Comparison of ENCODE assay signal across 33 mouse cellular contexts in genomic region chr12:41047085-41047766, GRCm38 (mm10).
"Had no signal": no experiment of that assay in that cellular context is flagged by ENCODE, and none has a peak within 500 bp of the region (broad histone marks: within the 10 kb centered on the region; RNA-seq: fewer than 3 reads in every experiment).

No protein-coding gene starts in this region.

- DNase-seq: heart, adult 2 months; heart, postnatal 10 days; heart, postnatal 14 days; heart, postnatal 36 days; heart, postnatal 4 days; kidney, adult 11 months; kidney, adult 18-20 months; kidney, adult 2 months; kidney, adult 8-10 months; kidney, adult 9 months; kidney, postnatal 10 days; kidney, postnatal 14 days; kidney, postnatal 25 days; kidney, postnatal 36 days; kidney, postnatal 4 days; layer of hippocampus, adult 9-11 months; layer of hippocampus, postnatal 36 days had no signal

- H3K4me1 ChIP-seq: heart, embryonic 12.5 days; heart, embryonic 13.5 days; heart, embryonic 15.5 days; hindbrain, embryonic 10.5 days; hindbrain, embryonic 12.5 days; hindbrain, embryonic 13.5 days; hindbrain, embryonic 15.5 days; kidney, embryonic 15.5 days had no signal

- H3K9me3 ChIP-seq: heart, embryonic 12.5 days; heart, embryonic 13.5 days; heart, embryonic 15.5 days; hindbrain, embryonic 10.5 days; hindbrain, embryonic 12.5 days; hindbrain, embryonic 13.5 days; hindbrain, embryonic 15.5 days; kidney, embryonic 15.5 days had no signal

- H3K4me2 ChIP-seq: heart, embryonic 11.5 days; heart, embryonic 12.5 days; heart, embryonic 13.5 days; heart, embryonic 15.5 days; hindbrain, embryonic 12.5 days; hindbrain, embryonic 13.5 days; hindbrain, embryonic 14.5 days; hindbrain, embryonic 15.5 days; kidney, embryonic 15.5 days had no signal

- H3K27ac ChIP-seq: heart, adult 2 months; heart, embryonic 13.5 days; heart, embryonic 15.5 days; hindbrain, embryonic 10.5 days; hindbrain, embryonic 12.5 days; hindbrain, embryonic 13.5 days; hindbrain, embryonic 14.5 days; hindbrain, embryonic 15.5 days; hindbrain, postnatal 0 days; kidney, embryonic 15.5 days; kidney, postnatal 0 days; layer of hippocampus, adult 2 months; left cerebral cortex, adult 2 months had no signal

- ATAC-seq: hindbrain, embryonic 16.5 days; hindbrain, postnatal 0 days; inflammation-experienced regulatory T-cells, adult 6 months had no signal

- H3K36me3 ChIP-seq: heart, embryonic 12.5 days; heart, embryonic 13.5 days; heart, embryonic 15.5 days; hindbrain, embryonic 10.5 days; hindbrain, embryonic 12.5 days; hindbrain, embryonic 13.5 days; hindbrain, embryonic 15.5 days; kidney, embryonic 15.5 days had no signal

- H3K4me3 ChIP-seq: heart, adult 2 months; heart, embryonic 12.5 days; heart, embryonic 13.5 days; heart, embryonic 15.5 days; hindbrain, embryonic 10.5 days; hindbrain, embryonic 12.5 days; hindbrain, embryonic 13.5 days; hindbrain, embryonic 15.5 days; kidney, embryonic 15.5 days; layer of hippocampus, adult 2 months; left cerebral cortex, adult 2 months had no signal

- H3K9ac ChIP-seq: heart, embryonic 12.5 days; heart, embryonic 13.5 days; heart, embryonic 15.5 days; hindbrain, embryonic 12.5 days; hindbrain, embryonic 13.5 days; hindbrain, embryonic 14.5 days; hindbrain, embryonic 15.5 days; kidney, embryonic 15.5 days had no signal

- H3K27me3 ChIP-seq: heart, embryonic 12.5 days; heart, embryonic 13.5 days; heart, embryonic 15.5 days; hindbrain, embryonic 12.5 days; hindbrain, embryonic 13.5 days; hindbrain, embryonic 15.5 days; kidney, embryonic 15.5 days had no signal
